Mouse (Mus musculus) liver, adult 2 months (tissue): ENCODE data around the gene Piwil1. TPM values are rescaled to one million over a fixed set of nuclear protein-coding genes. Genes with fewer than 3 reads are reported as not detected.

ENCODE experiments used
- DNase-seq: peaks from one replicate; pipeline ENCODE4 v3.0.0-alpha.2; 2011; ENCODE audit warnings: low read depth, low spot score; ENCODE audit errors: extremely low read depth
- H3K27ac ChIP-seq: fragments of 200-500 bp; replicated peaks from 2 replicates; pipeline ENCODE4 v1.5.1; 2012; ENCODE audit warnings: low read depth, mild to moderate bottlenecking, control low read depth, inconsistent platforms, low read length; ENCODE audit not compliant: insufficient read depth
- H3K27me3 ChIP-seq: fragments of 200-500 bp; 2 replicates; pipeline ENCODE4 v1.6.1; 2012; ENCODE audit warnings: mild to moderate bottlenecking, moderate library complexity, low read length, inconsistent platforms; ENCODE audit not compliant: control insufficient read depth, insufficient read depth
- H3K36me3 ChIP-seq: fragments of 200-500 bp; 2 replicates; pipeline ENCODE4 v1.6.1; 2012; ENCODE audit warnings: low read length, inconsistent platforms; ENCODE audit not compliant: control insufficient read depth, insufficient read depth
- H3K4me1 ChIP-seq: fragments of 200-500 bp; 2 replicates; pipeline ENCODE4 v1.6.1; 2011; ENCODE audit warnings: low read length; ENCODE audit not compliant: control insufficient read depth, insufficient read depth
- H3K4me3 ChIP-seq: fragments of 200-500 bp; 2 replicates; pipeline ENCODE4 v1.5.1; 2011; ENCODE audit warnings: low read depth, mild to moderate bottlenecking, control low read depth, low read length, moderate library complexity; ENCODE audit not compliant: insufficient read depth
- H3K79me2 ChIP-seq: fragments of 200-500 bp; 2 replicates; pipeline ENCODE4 v1.6.1; 2012; ENCODE audit warnings: inconsistent platforms, mild to moderate bottlenecking, low read length, moderate library complexity; ENCODE audit not compliant: control insufficient read depth, insufficient read depth
- H3K9ac ChIP-seq: fragments of 200-500 bp; 2 replicates; pipeline ENCODE4 v1.6.1; 2012; ENCODE audit warnings: low read depth, mild to moderate bottlenecking, control low read depth, inconsistent platforms, low read length
- CTCF ChIP-seq: fragments of 200-500 bp; IDR thresholded peaks from 2 replicates; pipeline ENCODE4 v1.5.1; 2011; ENCODE audit warnings: low read depth, low read length, control low read depth
- POLR2A ChIP-seq: fragments of 200-500 bp; IDR thresholded peaks from 2 replicates; pipeline ENCODE4 v1.6.1; 2011; ENCODE audit warnings: low read length, control low read depth; ENCODE audit not compliant: insufficient read depth; ENCODE audit errors: extremely low read depth
- WGBS: fragments of 180-500 bp; shearing (Covaris S2); methylation state at CpG from one replicate; pipeline ENCODE4 v1.1.7; 2018; 5-methylcytosine and 5-hydroxymethylcytosine counted together
- polyA plus RNA-seq: library from polyadenylated mRNA; depleted of rRNA; stranded (reverse); fragments of >200 nt; gene quantifications from 2 replicates; pipeline ENCODE4 v1.2.3, GENCODE M21; 2012
- total RNA-seq: library from RNA; depleted of rRNA; stranded (reverse); fragments of >200 nt; gene quantifications from 2 replicates; pipeline ENCODE4 v1.2.3, GENCODE M21; 2014

The Piwil1 gene
- total and polyA plus RNA-seq, 2 experiments, result not detected

- WGBS, result 38% methylated on average over 15 of the region's 15 CpGs
- Histone ChIP-seq H3K79me2 (no peaks in the 10 kb centered on the region), H3K36me3 (no peaks in the 10 kb centered on the region), H3K27ac (no peak overlapping the region), H3K27me3 (no peaks in the 10 kb centered on the region), H3K9ac (no peak overlapping the region), H3K4me1 (no peaks in the 10 kb centered on the region), H3K4me3 (no peak overlapping the region)
- no peak for DNase-seq
- TF ChIP-seq CTCF (no peak), POLR2A (no peak)
Observed at GRCm38 (mm10) chr5:128684621-128685020, 17.7 kb upstream of the Piwil1 start.

GRCm38 (mm10) chr5:128687139-128687538 is 15.2 kb upstream of the Piwil1 start:
- WGBS, result 79% methylated on average over 5 of the region's 5 CpGs

GRCm38 (mm10) chr5:128694107-128694506 is 8.2 kb upstream of the Piwil1 start:
- WGBS, result 55% methylated on average over 6 of the region's 6 CpGs

More at GRCm38 (mm10) chr5:128687139-128687538, 15.2 kb upstream of the Piwil1 start:
- no peaks in the 10 kb centered on the region for H3K4me1 ChIP-seq
- DNase-seq, result no peak
- no peak overlapping the region for H3K27ac ChIP-seq
- H3K4me3 ChIP-seq, result no peak overlapping the region
- no peaks in the 10 kb centered on the region for H3K79me2 ChIP-seq
- H3K9ac ChIP-seq, result no peak overlapping the region
- H3K27me3 ChIP-seq, result no peaks in the 10 kb centered on the region
- no peaks in the 10 kb centered on the region for H3K36me3 ChIP-seq
- TF ChIP-seq CTCF (no peak), POLR2A (no peak)

GRCm38 (mm10) chr5:128694611-128695325 is 7.6 kb upstream of the Piwil1 start:
- no peak overlapping the region for H3K4me3 ChIP-seq
- H3K4me1 ChIP-seq, result no peaks in the 10 kb centered on the region
- no peak overlapping the region for H3K9ac ChIP-seq
- H3K27ac ChIP-seq, result no peak overlapping the region
- no peak for DNase-seq
- H3K79me2 ChIP-seq, result no peaks in the 10 kb centered on the region
- no peaks in the 10 kb centered on the region for H3K27me3 ChIP-seq
- TF ChIP-seq CTCF, result no peak
- no peak for TF ChIP-seq POLR2A
- no peaks in the 10 kb centered on the region for H3K36me3 ChIP-seq
- WGBS, result 82% methylated on average over 18 of the region's 18 CpGs

More at GRCm38 (mm10) chr5:128694107-128694506, 8.2 kb upstream of the Piwil1 start:
- Histone ChIP-seq H3K4me1 (no peaks in the 10 kb centered on the region), H3K27me3 (no peaks in the 10 kb centered on the region), H3K27ac (no peak overlapping the region), H3K4me3 (no peak overlapping the region), H3K79me2 (no peaks in the 10 kb centered on the region), H3K36me3 (no peaks in the 10 kb centered on the region), H3K9ac (no peak overlapping the region)
- TF ChIP-seq POLR2A (no peak), CTCF (no peak)
- no peak for DNase-seq

GRCm38 (mm10) chr5:128696824-128697223 is 5.5 kb upstream of the Piwil1 start:
- 76% methylated on average over 10 of the region's 10 CpGs for WGBS
- Histone ChIP-seq H3K4me1 (no peaks in the 10 kb centered on the region), H3K27ac (no peak overlapping the region), H3K79me2 (no peaks in the 10 kb centered on the region), H3K4me3 (no peak overlapping the region), H3K27me3 (no peaks in the 10 kb centered on the region), H3K9ac (no peak overlapping the region), H3K36me3 (no peaks in the 10 kb centered on the region)
- TF ChIP-seq POLR2A, result no peak
- TF ChIP-seq CTCF, result no peak
- DNase-seq, result no peak

- Histone ChIP-seq H3K4me1 (no peaks in the 10 kb centered on the region), H3K36me3 (no peaks in the 10 kb centered on the region), H3K27ac (no peak overlapping the region), H3K27me3 (no peaks in the 10 kb centered on the region), H3K79me2 (no peaks in the 10 kb centered on the region), H3K4me3 (no peak overlapping the region), H3K9ac (no peak overlapping the region)
- DNase-seq, result no peak
- WGBS, result 69% methylated on average over 11 of the region's 11 CpGs
- TF ChIP-seq CTCF (no peak), POLR2A (no peak)
Observed at GRCm38 (mm10) chr5:128700716-128701115, 1.6 kb upstream of the Piwil1 start.
